Mouse (Mus musculus): ENCODE measurements at regions not wholly inside any gene's neighbourhood (a gene's known extent, or its start where the extent isn't known, plus 50 kb on each side); places are given as distances from the start of the nearest gene placed in this dataset.

DNA sequence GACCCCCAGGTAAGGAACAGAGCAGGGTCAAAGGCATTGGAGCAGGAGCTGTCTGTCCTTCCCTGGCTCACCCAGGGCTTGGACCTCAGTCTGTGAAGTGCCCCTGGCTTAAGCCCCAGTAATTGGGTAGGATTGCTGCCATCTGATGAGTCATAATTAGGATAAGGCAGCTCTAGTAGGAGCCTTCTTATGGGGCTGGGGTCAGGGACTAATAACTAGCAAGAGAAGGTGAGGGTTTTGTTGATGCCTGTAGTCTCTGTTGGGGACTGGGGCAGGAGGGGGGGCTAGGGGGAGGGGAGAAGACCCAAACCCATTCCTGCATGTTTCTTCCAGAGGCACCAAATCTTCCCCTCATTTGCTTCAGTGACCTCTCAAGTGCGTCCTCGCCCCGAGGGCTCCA, 172.4 kb upstream of the Mki67 start:
- 11% methylated on average over 3 of the region's 3 CpGs for WGBS
- Histone ChIP-seq H3K4me2 (peak overlapping the region; percentile 44), H3K27me3 (no peaks in the 10 kb centered on the region), H3K27ac (peak overlapping the region; percentile 77), H3K4me1 (replicated peaks) (peaks cover 26% of the 10 kb centered on the region), H3K9me3 (no peaks in the 10 kb centered on the region; the same call in 1 of the 2 replicates), H3K36me3 (no peaks in the 10 kb centered on the region), H3K9ac (replicated peaks) (no peak overlapping the region; the same call in 1 of the 2 replicates), H3K4me3 (replicated peaks) (no peak overlapping the region)
- no peak for ATAC-seq (ENCODE audit: insufficient number of reproducible peaks, insufficient read depth, low FRiP score, low TSS enrichment, low read depth)

DNA sequence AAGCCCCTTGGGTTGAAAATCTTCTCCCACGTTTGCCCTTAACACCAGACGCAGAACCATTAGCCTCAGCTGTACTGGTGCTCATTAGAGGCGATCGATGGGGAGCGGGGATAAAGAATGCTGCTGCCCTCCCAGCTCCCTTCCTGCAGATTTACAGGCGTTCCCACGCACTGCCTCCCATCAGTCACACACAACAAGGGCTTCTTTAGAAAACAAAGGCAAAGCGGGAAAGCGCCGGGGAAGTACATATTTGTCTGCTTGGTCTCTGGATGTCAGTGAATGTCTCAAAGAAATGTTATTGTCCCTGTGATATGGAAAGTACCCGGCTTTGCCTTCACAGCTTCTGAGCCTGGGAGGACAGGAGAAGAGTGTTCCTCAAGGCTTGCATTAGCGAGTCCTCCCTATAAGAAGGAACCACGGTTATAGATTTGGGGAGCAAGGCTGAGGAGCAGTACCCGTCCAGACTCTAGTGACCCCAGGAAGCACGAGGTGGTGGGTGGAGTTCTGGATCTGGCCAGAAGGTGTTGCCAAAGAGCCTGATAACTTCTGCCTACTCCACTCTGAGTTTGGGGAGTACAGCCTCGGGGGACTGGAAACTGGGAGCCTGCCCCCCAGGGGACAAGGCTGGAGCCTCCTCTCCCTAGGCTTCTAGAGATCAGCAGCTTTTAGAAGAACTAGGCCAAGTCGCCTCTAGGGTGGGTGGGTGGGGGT, 173.0 kb upstream of the Mki67 start:
- Histone ChIP-seq H3K9ac (replicated peaks) (no peak overlapping the region; the same call in 1 of the 2 replicates), H3K36me3 (no peaks in the 10 kb centered on the region), H3K27me3 (no peaks in the 10 kb centered on the region), H3K4me2 (peak overlapping the region; percentile 44), H3K4me1 (replicated peaks) (peaks cover 26% of the 10 kb centered on the region), H3K9me3 (no peaks in the 10 kb centered on the region; the same call in 1 of the 2 replicates), H3K4me3 (replicated peaks) (no peak overlapping the region), H3K27ac (peak overlapping the region; percentile 77)
- ATAC-seq (ENCODE audit: insufficient number of reproducible peaks, insufficient read depth, low FRiP score, low TSS enrichment, low read depth): no peak
- WGBS: 8% methylated on average over 17 of the region's 17 CpGs

DNA sequence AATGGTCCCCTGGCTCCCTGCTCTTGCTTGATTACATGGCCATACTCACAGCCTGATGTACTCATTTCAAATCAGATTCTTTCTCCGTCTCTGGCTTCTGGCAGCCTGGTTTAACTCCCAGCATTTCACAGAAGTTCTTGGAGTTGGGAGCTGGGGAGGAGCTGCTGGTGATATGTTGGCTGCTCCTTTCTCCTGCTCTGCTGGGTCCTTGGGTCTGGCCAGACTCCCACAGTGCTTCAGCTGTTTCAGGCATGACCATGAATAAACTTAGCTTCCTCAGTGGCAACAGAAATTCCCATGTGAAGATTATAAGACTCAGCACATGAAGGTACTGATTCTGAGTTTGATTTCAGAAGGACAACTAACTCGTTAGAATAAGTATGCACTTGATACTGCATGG, 182.7 kb upstream of the Mki67 start:
- WGBS: 87% methylated on average over 2 of the region's 2 CpGs
- H3K27ac ChIP-seq: no peak overlapping the region
- no peaks in the 10 kb centered on the region for H3K27me3 ChIP-seq

DNA sequence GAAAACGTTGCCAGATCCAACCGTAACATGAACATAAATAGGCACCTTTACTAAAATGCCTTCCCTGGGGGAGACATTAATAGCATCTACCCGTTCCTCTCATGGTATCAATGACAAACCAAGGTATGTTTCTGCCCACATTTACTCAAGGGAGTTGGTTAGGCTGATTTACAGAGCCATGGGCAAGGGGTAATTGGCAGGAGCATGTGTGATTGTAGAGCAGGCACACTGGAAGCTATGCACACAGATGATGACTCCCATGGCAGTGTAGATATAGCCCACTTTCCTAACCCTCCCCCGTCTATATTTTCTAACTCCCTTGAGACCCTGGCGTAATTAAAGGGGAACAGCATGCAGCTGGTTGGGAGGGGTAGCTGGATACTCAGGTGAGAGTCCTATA, 183.6 kb upstream of the Mki67 start:
- ATAC-seq (ENCODE audit: insufficient number of reproducible peaks, insufficient read depth, low FRiP score, low TSS enrichment, low read depth): no peak
- H3K27ac ChIP-seq: no peak overlapping the region
- no peaks in the 10 kb centered on the region for H3K36me3 ChIP-seq
- peaks cover 30% of the 10 kb centered on the region for H3K4me1 ChIP-seq (replicated peaks)
- H3K27me3 ChIP-seq: no peaks in the 10 kb centered on the region
- no peak overlapping the region for H3K4me3 ChIP-seq (replicated peaks)
- H3K4me2 ChIP-seq: no peak overlapping the region
- 78% methylated on average over 5 of the region's 5 CpGs for WGBS
- H3K9me3 ChIP-seq: no peaks in the 10 kb centered on the region
- H3K9ac ChIP-seq (replicated peaks): no peak overlapping the region

More for the DNA sequence above, 182.7 kb upstream of the Mki67 start:
- Histone ChIP-seq H3K9ac (replicated peaks) (no peak overlapping the region), H3K4me3 (replicated peaks) (no peak overlapping the region), H3K4me2 (no peak overlapping the region), H3K36me3 (no peaks in the 10 kb centered on the region), H3K4me1 (replicated peaks) (peaks cover 30% of the 10 kb centered on the region), H3K9me3 (no peaks in the 10 kb centered on the region)
- no peak for ATAC-seq (ENCODE audit: insufficient number of reproducible peaks, insufficient read depth, low FRiP score, low TSS enrichment, low read depth)

DNA sequence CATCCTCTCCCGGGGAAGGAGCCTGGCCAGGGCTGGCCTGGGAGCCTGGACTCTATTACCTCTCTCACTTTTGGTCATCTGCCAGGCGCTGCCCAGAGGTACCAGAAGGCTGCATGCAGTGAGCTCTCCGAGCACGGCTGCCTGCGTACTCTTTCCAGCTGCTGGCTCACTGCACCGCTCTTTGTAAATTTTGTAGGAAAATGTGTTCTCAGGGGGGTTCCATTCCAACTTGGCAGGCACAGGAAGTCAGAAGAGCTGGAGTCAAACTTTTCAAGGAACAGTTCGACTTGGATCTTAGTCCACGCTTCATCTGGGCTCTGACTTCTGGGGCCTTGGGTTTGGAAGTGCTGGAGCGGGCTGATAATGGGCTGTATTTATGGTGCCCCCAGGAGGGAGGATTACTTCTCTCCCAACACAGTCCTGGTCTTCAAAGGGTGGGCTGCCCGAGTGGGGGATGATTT, 184.7 kb upstream of the Mki67 start:
- 0 out of 2 replicates have a peak, but pooled peaks have one; percentile 66 for ATAC-seq (ENCODE audit: insufficient number of reproducible peaks, insufficient read depth, low FRiP score, low TSS enrichment, low read depth)
- Histone ChIP-seq H3K9ac (replicated peaks) (no peak overlapping the region), H3K4me1 (replicated peaks) (peaks cover 30% of the 10 kb centered on the region), H3K27ac (peak overlapping the region; percentile 81), H3K4me2 (peak overlapping the region; percentile 23; the same call in 1 of the 2 replicates), H3K36me3 (no peaks in the 10 kb centered on the region), H3K4me3 (replicated peaks) (no peak overlapping the region), H3K27me3 (no peaks in the 10 kb centered on the region), H3K9me3 (no peaks in the 10 kb centered on the region)
- 12% methylated on average over 10 of the region's 10 CpGs for WGBS

DNA sequence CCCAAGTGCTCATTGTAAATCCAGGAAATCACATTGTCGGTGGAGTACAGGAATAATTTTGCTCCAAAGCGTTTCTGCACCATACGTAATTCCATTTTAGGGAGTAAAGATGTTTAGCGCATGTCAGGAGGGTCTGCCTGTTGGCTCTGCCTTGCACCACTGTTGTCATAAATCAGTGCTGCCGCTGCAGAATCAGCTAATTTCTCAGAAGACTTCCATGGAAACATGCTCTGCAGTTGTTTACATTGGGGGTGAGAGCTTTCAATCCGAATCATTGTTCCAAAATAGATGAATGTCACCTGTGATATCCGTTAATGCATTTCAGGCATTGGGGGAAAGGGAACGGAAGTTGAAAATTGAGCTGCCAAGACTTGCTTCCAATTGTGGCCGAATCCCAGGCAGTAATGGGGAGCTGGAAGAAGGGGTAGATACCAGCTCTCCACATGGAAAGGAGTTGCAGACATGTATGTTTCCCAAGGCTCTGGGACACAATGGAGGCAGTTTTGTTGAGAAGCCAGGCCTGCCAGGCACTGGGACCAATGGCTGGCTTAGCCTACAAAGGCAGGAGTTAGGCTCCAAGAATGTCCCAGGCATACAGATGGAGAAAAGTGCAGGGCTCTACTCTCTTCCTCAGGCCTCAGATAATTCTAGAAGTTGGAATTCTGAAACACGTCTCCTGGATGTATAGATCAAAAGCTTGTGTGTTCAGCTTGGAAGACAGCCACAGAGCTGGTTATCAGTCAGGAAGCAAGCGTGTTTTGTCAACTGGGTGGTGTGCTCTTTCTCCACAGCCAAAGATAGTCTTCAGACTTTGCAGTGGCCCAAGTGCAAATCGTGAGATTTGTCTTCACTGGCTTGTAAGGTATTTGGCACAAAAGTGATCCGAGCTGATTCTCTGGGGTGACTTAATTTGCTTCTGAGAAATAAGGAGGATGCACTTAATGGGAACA, 186.2 kb upstream of the Mki67 start:
- no peak for ATAC-seq (ENCODE audit: insufficient number of reproducible peaks, insufficient read depth, low FRiP score, low TSS enrichment, low read depth)
- Histone ChIP-seq H3K4me2 (no peak overlapping the region), H3K36me3 (no peaks in the 10 kb centered on the region), H3K9me3 (no peaks in the 10 kb centered on the region), H3K4me1 (replicated peaks) (peaks cover 30% of the 10 kb centered on the region), H3K9ac (replicated peaks) (no peak overlapping the region), H3K4me3 (replicated peaks) (no peak overlapping the region), H3K27me3 (no peaks in the 10 kb centered on the region), H3K27ac (0 out of 2 replicates have a peak overlapping the region, but pooled peaks have one; percentile 35)
- WGBS: 64% methylated on average over 13 of the region's 13 CpGs

DNA sequence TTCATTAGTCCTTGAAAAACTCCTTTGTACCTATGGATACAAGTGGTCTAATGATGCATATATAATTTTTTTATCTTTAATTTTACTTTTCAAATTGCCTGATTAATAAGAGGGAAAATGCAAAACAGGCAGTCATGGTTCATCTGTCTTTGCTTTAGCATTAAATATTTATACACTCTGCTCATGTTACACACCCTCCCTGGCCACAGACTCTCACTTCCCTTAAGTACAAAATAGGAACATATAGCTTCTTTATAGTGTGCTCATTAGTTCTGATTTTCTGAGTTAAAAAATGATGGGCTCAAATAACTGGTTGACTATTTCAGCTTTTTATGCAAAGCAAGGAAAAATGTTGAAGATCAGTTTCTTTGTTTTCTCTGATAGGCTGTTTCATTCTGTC, 195.2 kb upstream of the Mki67 start:
- Histone ChIP-seq H3K27ac (no peak overlapping the region), H3K9me3 (no peaks in the 10 kb centered on the region), H3K27me3 (no peaks in the 10 kb centered on the region), H3K4me2 (no peak overlapping the region), H3K9ac (replicated peaks) (no peak overlapping the region), H3K36me3 (no peaks in the 10 kb centered on the region), H3K4me3 (replicated peaks) (no peak overlapping the region), H3K4me1 (replicated peaks) (no peaks in the 10 kb centered on the region)
- no peak for ATAC-seq (ENCODE audit: insufficient number of reproducible peaks, insufficient read depth, low FRiP score, low TSS enrichment, low read depth)

DNA sequence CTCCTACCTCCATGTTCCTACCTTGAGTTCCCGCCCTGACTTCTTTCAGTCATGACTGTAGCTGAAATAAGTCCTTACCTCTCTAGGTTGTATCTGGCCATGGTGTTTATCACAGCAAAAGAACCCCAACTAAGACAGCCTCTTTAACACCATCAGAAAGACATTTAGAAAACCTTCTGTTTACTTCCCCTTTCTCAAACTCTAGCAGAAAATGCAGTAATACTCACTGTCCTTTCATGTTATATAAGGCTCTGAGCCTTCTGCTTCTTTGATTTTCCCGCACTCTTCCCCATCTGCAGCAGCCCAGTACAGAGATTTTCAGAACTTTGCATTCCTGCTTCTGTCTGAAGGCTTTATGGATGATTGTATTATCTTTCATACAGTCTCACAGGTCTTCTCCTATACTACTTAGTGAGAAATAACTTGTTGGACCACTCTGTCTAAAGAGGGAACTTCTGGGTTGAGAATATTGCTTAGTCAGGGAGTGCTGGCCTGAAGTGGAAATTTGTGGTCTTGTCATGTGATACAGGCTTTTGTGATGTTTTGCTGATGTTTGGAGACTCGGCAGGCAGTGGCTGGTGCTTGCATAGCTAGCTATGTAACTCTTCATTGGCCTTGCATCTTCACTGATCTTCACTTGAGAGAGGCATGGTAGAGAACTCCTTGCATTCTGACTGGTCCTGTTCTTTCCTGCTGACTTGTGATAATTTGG, 197.9 kb upstream of the Mki67 start:
- Histone ChIP-seq H3K9me3 (no peaks in the 10 kb centered on the region), H3K9ac (replicated peaks) (no peak overlapping the region), H3K4me1 (replicated peaks) (no peaks in the 10 kb centered on the region), H3K27ac (no peak overlapping the region), H3K4me2 (no peak overlapping the region), H3K36me3 (no peaks in the 10 kb centered on the region), H3K4me3 (replicated peaks) (no peak overlapping the region), H3K27me3 (no peaks in the 10 kb centered on the region)
- 88% methylated on average over 3 of the region's 3 CpGs for WGBS
- no peak for ATAC-seq (ENCODE audit: insufficient number of reproducible peaks, insufficient read depth, low FRiP score, low TSS enrichment, low read depth)

DNA sequence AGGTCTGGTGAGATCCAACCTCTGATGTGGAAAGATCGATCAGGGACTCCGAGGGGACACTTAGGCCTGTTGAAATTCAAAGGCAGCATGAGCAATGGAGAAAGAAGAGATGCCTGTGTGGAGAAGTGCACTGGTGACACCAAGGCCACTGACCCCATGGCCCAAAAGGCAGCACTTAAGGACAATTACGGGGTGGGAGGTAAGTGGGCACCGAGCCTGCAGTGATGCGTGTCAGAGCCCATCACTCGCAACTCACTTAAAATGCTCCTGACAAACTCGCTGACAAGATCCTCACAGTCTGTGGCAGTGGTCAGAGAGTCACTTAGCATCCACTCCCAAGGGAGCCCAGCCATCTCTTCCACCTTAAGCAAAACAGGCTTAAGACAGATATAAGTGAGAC, 207.7 kb upstream of the Mki67 start:
- H3K4me3 ChIP-seq (replicated peaks): no peak overlapping the region
- no peak for ATAC-seq (ENCODE audit: insufficient number of reproducible peaks, insufficient read depth, low FRiP score, low TSS enrichment, low read depth)
- no peak overlapping the region for H3K27ac ChIP-seq
- H3K36me3 ChIP-seq: no peaks in the 10 kb centered on the region
- H3K4me2 ChIP-seq: no peak overlapping the region
- no peaks in the 10 kb centered on the region; the same call in none of the 2 replicates for H3K27me3 ChIP-seq
- H3K9me3 ChIP-seq: no peaks in the 10 kb centered on the region
- H3K9ac ChIP-seq (replicated peaks): no peak overlapping the region
- WGBS: 79% methylated on average over 7 of the region's 7 CpGs
- H3K4me1 ChIP-seq (replicated peaks): no peaks in the 10 kb centered on the region

DNA sequence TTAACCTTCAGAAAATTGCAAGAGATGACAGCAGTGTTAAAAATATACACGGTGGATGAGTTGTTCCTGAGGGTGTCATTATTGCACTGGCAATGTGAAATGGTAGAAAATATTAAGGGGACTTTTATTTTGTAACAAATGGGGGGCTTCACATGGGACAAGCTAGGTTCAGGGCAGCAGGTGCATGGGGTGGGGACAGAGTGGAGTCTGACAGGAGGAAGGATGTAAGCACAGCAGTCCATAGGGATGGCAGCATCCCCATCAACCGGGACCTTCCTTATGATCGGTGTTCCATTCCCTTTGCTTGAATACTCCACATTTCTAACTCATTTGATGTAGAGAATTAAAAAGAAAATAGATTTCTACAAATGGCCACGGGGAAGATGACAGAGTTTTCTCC, 208.5 kb upstream of the Mki67 start:
- Histone ChIP-seq H3K27ac (no peak overlapping the region), H3K4me3 (replicated peaks) (no peak overlapping the region), H3K9ac (replicated peaks) (no peak overlapping the region), H3K4me1 (replicated peaks) (no peaks in the 10 kb centered on the region), H3K9me3 (no peaks in the 10 kb centered on the region), H3K27me3 (no peaks in the 10 kb centered on the region; the same call in none of the 2 replicates), H3K36me3 (no peaks in the 10 kb centered on the region), H3K4me2 (no peak overlapping the region)
- no peak for ATAC-seq (ENCODE audit: insufficient number of reproducible peaks, insufficient read depth, low FRiP score, low TSS enrichment, low read depth)
- 84% methylated on average over 4 of the region's 4 CpGs for WGBS

DNA sequence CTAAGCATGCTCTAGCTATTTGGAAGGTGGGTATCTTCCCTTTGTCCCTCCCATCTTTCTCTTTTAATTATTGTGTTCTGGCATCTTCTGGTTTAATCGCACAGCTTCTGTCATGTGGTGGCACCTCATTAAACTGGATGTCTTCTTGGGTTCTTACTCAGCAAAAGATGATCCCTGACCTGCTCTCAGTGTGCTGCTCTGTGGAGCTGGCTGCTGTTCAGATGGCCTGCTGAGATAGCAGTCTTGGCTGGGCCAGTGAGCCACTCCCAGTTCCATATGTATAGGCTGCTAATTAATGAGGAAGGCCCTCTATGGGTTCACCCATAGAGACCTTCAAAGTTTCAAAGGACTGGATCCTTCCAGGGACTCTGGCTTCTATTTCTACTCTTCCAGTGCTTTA, 213.9 kb upstream of the Mki67 start:
- WGBS: 94% methylated on average over 1 of the region's 1 CpGs
- H3K27me3 ChIP-seq: no peaks in the 10 kb centered on the region
- no peak overlapping the region for H3K4me3 ChIP-seq (replicated peaks)
- no peak overlapping the region for H3K27ac ChIP-seq
- peaks cover 7% of the 10 kb centered on the region; the same call in 1 of the 2 replicates for H3K4me1 ChIP-seq (replicated peaks)
- no peak overlapping the region for H3K9ac ChIP-seq (replicated peaks)
- no peak for ATAC-seq (ENCODE audit: insufficient number of reproducible peaks, insufficient read depth, low FRiP score, low TSS enrichment, low read depth)
- no peaks in the 10 kb centered on the region for H3K9me3 ChIP-seq
- H3K4me2 ChIP-seq: no peak overlapping the region
- H3K36me3 ChIP-seq: no peaks in the 10 kb centered on the region
